Mouse (Mus musculus) stomach, postnatal 0 days (tissue): Measurements from ENCODE around the gene Doc2g. TPM values are rescaled to one million over a fixed set of nuclear protein-coding genes. Genes with fewer than 3 reads are reported as not detected.

Experiments
- ATAC-seq: fragments of 200-750 bp; cut with Nextera tagmentation; 2 replicates; pipeline ENCODE4 v1.8.0; 2017; ENCODE audit not compliant: low FRiP score, low TSS enrichment
- DNase-seq: peaks from one replicate; pipeline ENCODE4 v3.0.0-alpha.2; 2016; ENCODE audit warnings: low spot score
- H3K27ac ChIP-seq: fragments of 300-500 bp; sonication (generic); replicated peaks from 2 replicates; pipeline ENCODE4 v1.5.1; 2014; ENCODE audit warnings: mild to moderate bottlenecking, control low read depth
- H3K27me3 ChIP-seq: fragments of 300-500 bp; sonication (generic); 2 replicates; pipeline ENCODE4 v1.6.1; 2014; ENCODE audit warnings: low read length; ENCODE audit not compliant: control insufficient read depth, insufficient read depth
- H3K36me3 ChIP-seq: fragments of 300-500 bp; sonication (generic); 2 replicates; pipeline ENCODE4 v1.6.1; 2014; ENCODE audit warnings: low read length, mixed read lengths; ENCODE audit not compliant: control insufficient read depth, insufficient read depth
- H3K4me1 ChIP-seq: fragments of 300-500 bp; sonication (generic); replicated peaks from 2 replicates; pipeline ENCODE4 v1.6.1; 2014; ENCODE audit warnings: antibody characterized with exemption; ENCODE audit not compliant: control insufficient read depth, insufficient read depth
- H3K4me2 ChIP-seq: fragments of 300-500 bp; sonication (generic); replicated peaks from 2 replicates; pipeline ENCODE4 v1.6.1; 2014; ENCODE audit warnings: low read depth, mild to moderate bottlenecking, control low read depth, moderate library complexity
- H3K4me3 ChIP-seq: fragments of 300-500 bp; sonication (generic); 2 replicates; pipeline ENCODE4 v1.5.1; 2014; ENCODE audit warnings: low read depth, low read length, control low read depth
- H3K9ac ChIP-seq: fragments of 300-500 bp; sonication (generic); 2 replicates; pipeline ENCODE4 v1.6.1; 2014; ENCODE audit warnings: mild to moderate bottlenecking, low read length, control low read depth, mixed read lengths
- H3K9me3 ChIP-seq: fragments of 300-500 bp; sonication (generic); 2 replicates; pipeline ENCODE4 v1.6.1; 2016; ENCODE audit warnings: low read length; ENCODE audit not compliant: control insufficient read depth
- CTCF ChIP-seq: IDR thresholded peaks from 2 replicates; pipeline ENCODE4 v1.5.1; 2016; ENCODE audit warnings: antibody characterized with exemption, low read depth, mild to moderate bottlenecking, moderate library complexity
- EP300 ChIP-seq: optimal IDR thresholded peaks from 2 replicates; pipeline ENCODE3; 2016; ENCODE audit warnings: antibody characterized with exemption
- WGBS: fragments of 180-500 bp; shearing (Covaris S2); extraction: QIAGEN DNeasy Blood & Tissue Kit; methylation state at CpG from one replicate; pipeline ENCODE4 v1.1.7; 2014; 5-methylcytosine and 5-hydroxymethylcytosine counted together
- polyA plus RNA-seq: library from polyadenylated mRNA; unstranded; fragments of >200 nt; fragmentation: Nextera tagmentation; extraction: Ambion mirVana; gene quantifications from 2 replicates; pipeline ENCODE4 v1.2.1, GENCODE M21; 2015

Doc2g gene
- polyA plus RNA-seq, 1 experiment from 2014 or later, result 1.2 TPM

GRCm38 (mm10) chr19:4018743-4019583 is 15.8 kb downstream of the Doc2g start:
- no peaks in the 10 kb centered on the region for H3K27me3 ChIP-seq
- H3K4me3 ChIP-seq, result no peak overlapping the region
- H3K9ac ChIP-seq, result no peak overlapping the region
- no peaks in the 10 kb centered on the region for H3K9me3 ChIP-seq
- H3K27ac ChIP-seq, result peak overlapping the region; percentile 53
- WGBS, result 20% methylated on average over 18 of the region's 18 CpGs
- H3K36me3 ChIP-seq, result no peaks in the 10 kb centered on the region
- no peaks in the 10 kb centered on the region for H3K4me1 ChIP-seq
- TF ChIP-seq CTCF, result peak; percentile 91
- no peak for TF ChIP-seq EP300
- ATAC-seq (peak; percentile 84), DNase-seq (peak; percentile 87)
- H3K4me2 ChIP-seq, result no peak overlapping the region

- WGBS, result 61% methylated on average over 7 of the region's 7 CpGs
- TF ChIP-seq EP300, result no peak
- TF ChIP-seq CTCF, result no peak
Observed at GRCm38 (mm10) chr19:4023185-4023584, 20.1 kb downstream of the Doc2g start.

GRCm38 (mm10) chr19:4027576-4027975 is 24.5 kb downstream of the Doc2g start:
- no peaks in the 10 kb centered on the region for H3K36me3 ChIP-seq
- no peak overlapping the region for H3K27ac ChIP-seq
- no peaks in the 10 kb centered on the region for H3K9me3 ChIP-seq
- no peak overlapping the region for H3K4me2 ChIP-seq
- H3K27me3 ChIP-seq, result no peaks in the 10 kb centered on the region
- no peak overlapping the region for H3K9ac ChIP-seq
- H3K4me3 ChIP-seq, result no peak overlapping the region
- no peak for ATAC-seq
- TF ChIP-seq CTCF (no peak), EP300 (no peak)
- H3K4me1 ChIP-seq, result no peaks in the 10 kb centered on the region
- no peak for DNase-seq

More at GRCm38 (mm10) chr19:4023185-4023584, 20.1 kb downstream of the Doc2g start:
- H3K4me1 ChIP-seq, result no peaks in the 10 kb centered on the region
- DNase-seq, result no peak
- H3K36me3 ChIP-seq, result no peaks in the 10 kb centered on the region
- H3K4me2 ChIP-seq, result no peak overlapping the region
- no peaks in the 10 kb centered on the region for H3K9me3 ChIP-seq
- no peak overlapping the region for H3K27ac ChIP-seq
- H3K9ac ChIP-seq, result no peak overlapping the region
- no peaks in the 10 kb centered on the region for H3K27me3 ChIP-seq
- no peak overlapping the region for H3K4me3 ChIP-seq
- ATAC-seq, result no peak

- ATAC-seq (no peak), DNase-seq (no peak)
- Histone ChIP-seq H3K36me3 (no peaks in the 10 kb centered on the region), H3K4me2 (no peak overlapping the region), H3K4me1 (no peaks in the 10 kb centered on the region), H3K9ac (no peak overlapping the region), H3K4me3 (no peak overlapping the region), H3K27ac (no peak overlapping the region), H3K27me3 (no peaks in the 10 kb centered on the region), H3K9me3 (no peaks in the 10 kb centered on the region)
- TF ChIP-seq CTCF, result no peak
- no peak for TF ChIP-seq EP300
- 60% methylated on average over 7 of the region's 7 CpGs for WGBS
Observed at GRCm38 (mm10) chr19:4032668-4033067, 29.6 kb downstream of the Doc2g start.

GRCm38 (mm10) chr19:4033298-4033697 is 30.2 kb downstream of the Doc2g start:
- no peaks in the 10 kb centered on the region for H3K9me3 ChIP-seq
- no peak overlapping the region for H3K4me2 ChIP-seq
- 44% methylated on average over 3 of the region's 3 CpGs for WGBS
- H3K9ac ChIP-seq, result no peak overlapping the region
- no peak overlapping the region; the same call in 1 of the 2 replicates for H3K27ac ChIP-seq
- H3K4me3 ChIP-seq, result no peak overlapping the region
- H3K4me1 ChIP-seq, result no peaks in the 10 kb centered on the region
- no peak for ATAC-seq
- H3K27me3 ChIP-seq, result no peaks in the 10 kb centered on the region
- TF ChIP-seq EP300, result no peak
- no peak for TF ChIP-seq CTCF
- no peaks in the 10 kb centered on the region for H3K36me3 ChIP-seq
- peak; percentile 40 for DNase-seq

GRCm38 (mm10) chr19:4033742-4034141 is 30.6 kb downstream of the Doc2g start:
- TF ChIP-seq CTCF (no peak), EP300 (no peak)
- Histone ChIP-seq H3K36me3 (no peaks in the 10 kb centered on the region), H3K27me3 (no peaks in the 10 kb centered on the region), H3K4me1 (no peaks in the 10 kb centered on the region), H3K9me3 (no peaks in the 10 kb centered on the region), H3K4me3 (no peak overlapping the region), H3K27ac (peak overlapping the region; percentile 30; the same call in 1 of the 2 replicates), H3K4me2 (no peak overlapping the region), H3K9ac (no peak overlapping the region)
- DNase-seq (no peak), ATAC-seq (no peak)
- 48% methylated on average over 5 of the region's 5 CpGs for WGBS
